Mouse (Mus musculus) spleen, adult 2 months (tissue): Measurements from ENCODE around the gene Cdip1.

Experiments
- CTCF ChIP-seq: fragments of 200-500 bp; IDR thresholded peaks from 2 replicates; pipeline ENCODE4 v1.5.1; 2011; ENCODE audit warnings: mild to moderate bottlenecking, inconsistent platforms; ENCODE audit not compliant: insufficient read depth, insufficient read length, insufficient replicate concordance; ENCODE audit errors: extremely low read depth
- POLR2A ChIP-seq: fragments of 200-500 bp; IDR thresholded peaks from 2 replicates; pipeline ENCODE4 v1.6.1; 2011; ENCODE audit warnings: low read depth, low read length, inconsistent platforms

GRCm38 (mm10) chr16:4796631-4797030 lies 6.5 kb upstream of the Cdip1 start:
- TF ChIP-seq CTCF (no peak), POLR2A (no peak)
